Mouse (Mus musculus) cerebral cortex, adult 2 months (tissue): Measurements from ENCODE around the gene Olfr573-ps1.

Experiments
- WGBS: fragments of 180-500 bp; shearing (Covaris S2); methylation state at CpG from one replicate; pipeline ENCODE4 v1.1.7; 2018; 5-methylcytosine and 5-hydroxymethylcytosine counted together

The Olfr573-ps1 gene

DNA sequence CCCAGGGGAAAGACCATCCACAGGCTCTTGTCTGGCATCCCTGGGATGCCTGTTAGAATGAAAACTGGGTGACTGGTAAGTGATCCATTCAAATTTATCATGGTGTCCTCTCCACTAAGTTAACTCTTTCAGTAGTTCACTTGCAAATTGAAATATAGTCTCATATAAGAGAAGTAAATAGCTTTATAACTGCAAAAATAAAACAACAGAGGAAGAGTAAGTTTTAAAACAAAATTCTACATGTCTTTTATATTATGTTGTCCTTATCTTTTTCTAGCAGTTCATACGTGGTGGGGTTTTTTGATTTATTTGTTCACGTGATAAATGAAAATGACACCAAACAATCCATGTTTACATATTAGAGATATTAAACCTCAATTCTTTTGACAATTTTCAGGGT lies at the start of gene Olfr573-ps1:
TSS of gene Olfr573-ps1 (minus strand) at position 101 of the 400 bp plus-strand sequence.
- 94% methylated on average over 2 of the region's 2 CpGs for WGBS

DNA sequence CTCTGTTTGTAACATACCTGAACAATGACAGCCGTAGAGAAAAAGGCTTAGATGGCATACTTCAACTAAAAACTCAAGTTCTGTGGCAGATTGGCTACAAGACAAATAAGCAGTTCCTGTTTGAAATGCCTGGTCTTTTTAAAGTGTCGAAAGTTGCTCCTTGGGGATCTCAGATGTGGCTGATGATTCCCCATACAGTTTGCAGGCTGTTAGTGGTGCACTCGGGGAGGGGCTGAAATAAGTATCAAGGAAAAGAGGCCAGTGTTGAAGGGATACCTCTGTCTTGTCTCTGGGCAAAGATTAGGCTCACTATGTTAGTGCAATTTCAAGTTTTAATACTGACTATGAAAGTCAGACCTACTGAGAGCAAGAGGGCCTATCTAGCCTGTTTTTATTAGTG lies 46.8 kb upstream of the Olfr573-ps1 start, which contains the start of gene Olfr578:
TSS of gene Olfr578 (minus strand) at position 101 of the 400 bp plus-strand sequence.
- 80% methylated on average over 3 of the region's 3 CpGs for WGBS

DNA sequence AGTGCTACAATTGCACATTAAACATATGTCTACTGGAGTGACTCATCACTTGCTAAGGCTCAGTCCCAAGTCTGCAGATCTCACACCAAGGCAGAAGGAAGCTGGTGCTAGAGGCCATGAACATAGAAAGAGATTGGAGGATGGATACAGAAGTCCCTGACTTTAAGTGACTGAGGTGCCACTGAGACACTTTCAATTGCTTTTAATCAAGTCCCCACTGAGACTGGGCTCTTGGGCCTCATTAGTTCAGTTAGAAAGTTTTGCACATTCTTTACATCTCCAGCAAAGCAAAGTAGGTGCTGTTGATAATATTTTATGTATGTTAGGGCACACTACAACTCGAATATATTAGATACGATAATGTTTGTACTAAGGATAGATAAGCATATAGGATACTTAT lies 33.5 kb upstream of the Olfr573-ps1 start, which contains the start of gene Olfr577:
TSS of gene Olfr577 (minus strand) at position 101 of the 400 bp plus-strand sequence.
- 77% methylated on average over 2 of the region's 2 CpGs for WGBS

DNA sequence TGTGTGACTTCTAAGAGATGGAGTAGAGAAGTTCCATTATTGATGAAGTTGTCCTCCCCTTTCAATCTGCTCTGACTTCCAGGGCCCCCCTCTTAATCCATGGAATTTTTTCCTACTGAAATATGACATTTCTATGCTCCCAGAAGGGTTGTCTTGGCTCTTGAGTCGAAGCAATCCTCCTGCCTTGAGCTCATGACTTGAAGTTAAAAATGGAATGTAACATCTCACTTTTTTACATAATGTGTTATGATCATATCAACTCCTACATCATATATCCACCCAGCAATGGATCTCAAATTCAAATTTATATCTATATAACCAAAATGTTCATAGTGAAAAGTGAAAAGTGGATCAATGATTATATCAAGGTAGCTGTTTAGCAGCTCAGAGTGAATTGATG lies 32.0 kb upstream of the Olfr573-ps1 start:
- WGBS: 13% methylated on average over 1 of the region's 1 CpGs

DNA sequence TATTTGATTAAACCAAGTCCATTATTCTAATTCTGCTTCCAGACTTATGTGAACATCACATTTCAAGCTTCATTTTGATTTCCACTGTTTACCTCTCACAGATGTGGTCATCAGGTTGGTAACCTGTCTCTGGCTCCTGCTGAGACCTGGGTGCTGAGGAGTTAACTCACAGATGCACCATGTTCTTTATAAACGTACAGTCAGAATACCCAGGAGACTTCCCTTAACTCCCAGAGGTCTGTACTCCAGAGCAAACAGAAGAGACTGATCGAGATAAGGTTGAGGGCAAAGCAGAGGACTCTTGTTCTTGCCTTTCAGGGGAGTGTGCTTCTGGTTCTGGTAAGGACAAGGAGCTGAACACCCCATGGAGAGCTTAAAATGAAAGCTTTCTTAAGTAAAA lies 20.0 kb upstream of the Olfr573-ps1 start, which contains the start of gene Olfr576:
TSS of gene Olfr576 (plus strand) at position 301 of the 400 bp plus-strand sequence.
- 61% methylated on average over 2 of the region's 2 CpGs for WGBS

DNA sequence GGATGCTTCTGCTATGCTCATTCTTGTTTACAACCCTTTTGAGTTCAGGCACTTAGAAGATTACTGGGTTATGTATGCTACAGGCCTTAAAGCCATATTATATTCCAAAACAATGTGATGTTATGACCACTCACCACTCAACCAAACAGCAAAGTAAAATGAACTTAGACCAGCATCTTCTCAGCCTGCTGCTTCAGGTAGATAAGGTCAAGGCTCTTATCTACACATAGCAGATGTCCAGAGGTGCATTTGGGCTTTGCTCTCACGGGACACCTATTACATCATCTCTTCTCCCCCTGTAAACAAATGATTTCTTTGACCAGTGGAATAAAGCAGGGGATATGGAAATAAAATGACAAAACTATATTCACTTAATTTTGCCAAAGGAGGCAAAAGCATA lies 16.2 kb upstream of the Olfr573-ps1 start, which contains the start of gene Olfr575:
TSS of gene Olfr575 (minus strand) at position 183 of the 400 bp plus-strand sequence.
- 61% methylated on average over 1 of the region's 1 CpGs for WGBS

DNA sequence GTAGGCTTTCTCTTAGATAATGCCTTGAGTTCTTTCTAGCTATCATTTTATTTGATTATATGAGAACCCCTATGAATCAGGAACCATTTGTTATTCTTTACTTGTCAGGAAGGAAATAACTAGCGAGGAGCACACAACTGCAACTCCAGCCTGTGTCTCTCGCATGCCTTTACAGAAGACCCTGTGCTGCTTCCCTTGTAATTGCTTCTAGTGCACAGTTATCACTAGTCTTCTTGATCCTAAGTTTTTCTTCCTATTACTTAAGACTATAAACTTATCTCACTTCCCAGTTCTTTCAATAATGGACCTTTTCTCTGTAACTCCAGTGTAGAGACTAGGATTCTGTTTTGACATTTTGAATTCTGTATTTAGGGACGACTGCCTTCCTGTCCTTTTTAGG lies 15.8 kb upstream of the Olfr573-ps1 start:
- 78% methylated on average over 3 of the region's 3 CpGs for WGBS

DNA sequence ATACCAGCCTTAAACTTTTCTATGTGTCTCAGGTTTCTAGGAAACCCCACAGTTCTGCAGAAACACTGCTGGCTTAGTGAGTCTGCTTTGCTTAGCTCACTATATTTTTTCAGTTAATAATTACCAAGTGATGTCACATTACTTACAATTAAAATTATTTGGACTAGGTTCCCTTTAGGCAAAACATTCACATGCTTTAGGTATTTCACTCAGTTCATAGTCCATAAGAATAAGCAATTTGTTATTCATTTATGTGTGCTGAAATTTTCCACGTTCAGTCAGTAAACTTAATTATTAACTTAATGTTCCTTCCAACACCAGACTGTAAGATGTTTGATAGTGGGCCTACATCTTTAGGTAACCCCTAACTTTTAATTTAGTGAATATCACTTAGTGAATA lies 8.4 kb upstream of the Olfr573-ps1 start:
- WGBS: 79% methylated on average over 1 of the region's 1 CpGs

DNA sequence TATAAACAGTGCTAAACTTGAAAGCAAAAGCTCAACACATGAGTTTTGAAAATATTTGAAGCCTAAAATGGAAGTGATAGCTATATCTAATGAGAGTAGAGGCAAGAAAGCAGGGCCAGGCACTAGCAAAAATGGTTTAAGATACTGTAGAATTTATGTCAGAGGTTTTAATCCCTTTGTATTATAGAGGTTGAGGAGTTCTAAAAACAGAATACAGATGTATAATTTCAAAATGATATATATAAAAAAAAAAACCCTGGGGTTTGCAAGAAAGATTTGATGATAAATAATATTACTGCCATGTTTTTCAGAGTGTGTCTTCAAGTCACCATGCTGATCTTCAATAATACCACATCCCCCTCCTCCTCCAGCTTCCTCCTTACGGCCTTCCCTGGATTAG lies 5.8 kb upstream of the Olfr573-ps1 start, which contains the start of gene Olfr574:
TSS of gene Olfr574 (plus strand) at position 301 of the 400 bp plus-strand sequence.
- WGBS: 97% methylated on average over 1 of the region's 1 CpGs

DNA sequence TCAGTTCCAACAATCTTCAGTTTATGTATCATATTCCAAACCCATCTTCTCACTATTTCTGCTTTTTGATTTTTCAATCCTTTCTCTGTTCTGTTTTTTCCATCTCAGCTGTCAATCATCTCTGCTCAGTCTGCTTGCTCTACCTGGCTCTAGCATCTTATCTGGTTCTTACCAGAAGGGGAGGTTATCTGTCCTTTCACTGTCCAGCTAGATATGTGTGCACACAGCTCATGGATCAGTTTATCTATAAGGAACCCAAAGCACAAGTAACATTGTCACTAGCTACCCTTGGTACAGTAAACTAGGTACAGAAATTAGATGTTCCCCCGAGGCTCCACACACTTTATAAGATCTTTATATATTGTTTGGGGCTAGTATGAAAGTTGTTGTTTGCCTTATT lies 1.0 kb upstream of the Olfr573-ps1 start:
- 86% methylated on average over 1 of the region's 1 CpGs for WGBS

DNA sequence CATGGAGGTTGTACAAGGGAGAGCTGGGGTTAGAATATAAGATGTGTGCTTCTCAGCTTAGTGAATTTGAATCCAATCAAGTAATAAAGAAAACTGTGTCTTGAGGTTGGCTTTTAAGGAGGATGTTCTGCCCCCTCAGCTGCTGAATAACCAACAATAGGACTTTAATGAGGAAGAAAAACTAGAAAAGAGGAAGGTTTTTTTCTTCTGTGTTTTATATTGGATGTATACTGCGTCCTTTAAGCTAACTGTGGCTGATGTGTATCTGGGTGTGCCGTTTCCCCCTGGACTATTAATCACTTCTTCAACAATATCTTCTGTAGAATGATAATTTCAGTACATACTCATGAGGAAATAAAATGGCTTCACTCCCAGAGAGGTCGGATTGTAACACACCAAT lies 15.3 kb downstream of the Olfr573-ps1 start:
- WGBS: 71% methylated on average over 3 of the region's 3 CpGs

DNA sequence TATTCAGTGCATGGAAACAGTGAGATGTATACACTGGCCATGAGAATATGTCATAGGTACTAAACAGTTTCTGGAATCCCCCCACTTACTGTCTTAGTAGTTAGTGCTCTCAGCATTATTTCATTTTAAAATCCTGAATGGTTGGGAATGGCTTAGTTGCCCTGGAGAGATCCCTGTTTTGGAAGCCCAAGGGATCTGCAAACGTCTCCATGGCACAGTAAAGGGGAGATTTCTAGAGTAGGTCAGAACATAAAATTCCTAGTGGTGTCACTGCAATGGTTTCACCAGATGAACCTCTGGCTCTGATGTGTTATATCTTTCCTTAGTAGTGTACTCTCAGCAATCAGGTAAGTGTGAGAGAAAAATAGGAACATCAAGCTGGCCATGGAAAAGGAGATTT lies 18.3 kb downstream of the Olfr573-ps1 start, which contains the start of gene Olfr572:
TSS of gene Olfr572 (plus strand) at position 301 of the 400 bp plus-strand sequence.
- WGBS: 75% methylated on average over 1 of the region's 1 CpGs

DNA sequence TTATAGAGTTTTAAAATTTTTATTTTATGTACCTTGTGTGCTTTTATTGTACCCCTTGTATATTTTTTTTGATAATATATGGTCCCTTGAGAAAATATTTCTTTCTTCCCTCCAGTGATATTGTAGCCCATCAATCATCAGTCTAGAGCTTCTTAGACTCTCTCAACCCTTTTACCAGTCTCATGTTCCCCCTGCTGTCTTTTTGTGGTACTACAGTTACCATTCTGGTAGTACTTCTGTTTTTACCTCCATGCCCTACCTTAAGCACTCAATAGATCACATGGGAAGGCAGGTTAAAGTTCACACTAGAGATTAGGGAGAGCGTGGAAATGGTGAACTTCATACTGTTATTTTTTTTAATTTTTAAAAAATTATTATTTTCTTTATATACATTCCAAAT lies 22.7 kb downstream of the Olfr573-ps1 start:
- WGBS: 10% methylated on average over 1 of the region's 1 CpGs

DNA sequence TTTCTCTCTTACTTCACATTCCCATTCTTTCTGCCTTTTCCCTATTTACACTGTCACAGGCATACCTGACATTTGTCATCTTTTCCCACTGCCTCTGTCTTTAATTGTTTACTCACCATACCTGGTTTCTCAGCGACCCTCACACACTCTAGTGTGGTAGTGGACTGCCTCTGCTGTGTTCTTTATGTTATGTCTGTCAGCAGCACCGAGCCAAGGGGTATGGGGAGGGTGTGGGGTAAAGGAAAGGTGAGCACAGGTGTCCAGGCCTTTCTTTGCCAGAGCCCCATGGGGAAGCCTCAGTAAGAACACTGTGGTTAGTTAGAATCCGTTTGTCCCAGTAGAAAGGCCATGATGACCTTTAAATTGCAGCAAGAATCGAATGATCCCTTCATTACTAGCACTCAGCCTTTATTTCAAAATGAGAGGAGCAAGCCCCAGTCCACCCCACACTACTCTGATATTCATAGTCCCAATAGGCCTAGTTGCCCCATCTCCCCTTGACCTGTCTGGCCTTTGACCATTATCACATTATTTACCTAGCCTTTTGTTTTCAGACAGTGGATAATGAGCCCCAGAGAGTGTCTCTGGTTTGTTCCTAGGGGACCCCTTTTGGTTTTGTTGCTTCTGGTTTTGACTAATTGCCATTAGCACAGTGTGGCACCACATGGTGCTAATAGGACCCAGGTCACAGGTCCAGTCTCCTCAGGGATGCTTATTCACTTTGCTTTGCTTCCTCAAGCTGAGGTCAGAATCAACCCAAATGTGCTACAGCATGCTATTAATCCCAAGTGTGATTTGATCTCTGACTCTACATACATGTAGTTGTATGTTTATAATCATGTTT lies 25.1 kb downstream of the Olfr573-ps1 start, which contains the start of gene Olfr571:
TSS of gene Olfr571 (minus strand) at position 505 of the 844 bp plus-strand sequence.
- WGBS: 68% methylated on average over 4 of the region's 4 CpGs

DNA sequence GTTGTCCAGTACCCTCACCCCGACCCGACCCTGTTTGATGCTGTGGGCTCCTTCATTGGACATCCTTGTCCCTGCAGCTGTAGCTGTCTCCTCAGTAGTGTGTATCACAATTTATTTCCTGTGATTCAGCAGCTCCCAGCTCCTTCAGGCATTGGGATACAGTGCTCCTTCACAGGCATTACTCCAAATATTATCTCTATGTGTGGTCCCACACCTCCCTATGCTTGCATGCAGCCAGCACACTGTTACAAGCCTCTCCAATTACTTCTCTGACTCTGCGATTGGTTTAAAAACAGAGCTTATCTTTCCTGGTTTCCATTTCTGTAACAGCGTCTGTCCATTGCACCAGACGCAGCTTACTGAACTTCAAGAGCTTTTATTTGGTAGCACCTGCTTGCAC lies 26.0 kb downstream of the Olfr573-ps1 start:
- 72% methylated on average over 5 of the region's 5 CpGs for WGBS

DNA sequence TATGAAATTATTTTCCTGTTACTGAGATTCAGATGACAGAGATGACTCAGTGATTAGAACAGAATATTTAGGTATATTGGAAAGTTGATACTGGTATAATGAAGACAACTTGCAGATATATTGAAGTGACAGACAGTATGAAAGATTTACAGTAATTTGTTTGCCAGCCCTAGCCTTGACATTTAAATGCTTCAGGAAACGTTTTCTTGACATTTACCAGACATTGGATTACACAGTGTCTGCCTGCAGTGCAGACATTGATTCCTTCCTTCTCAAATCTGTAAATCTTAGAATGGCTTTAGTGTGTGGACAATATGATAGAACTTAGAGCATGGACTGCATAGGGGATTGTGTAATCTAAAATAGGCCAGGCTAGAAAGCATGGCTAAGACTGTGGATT lies 27.1 kb downstream of the Olfr573-ps1 start:
- 35% methylated on average over 1 of the region's 1 CpGs for WGBS
